Mouse (Mus musculus) lung, postnatal 0 days (tissue): ENCODE data around the gene Glyctk. TPM values are rescaled to one million over a fixed set of nuclear protein-coding genes. Genes with fewer than 3 reads are reported as not detected.
A peak's percentile ranks its signal among the peaks of the same experiment; 100 is the strongest.

Experiments
- ATAC-seq: fragments of 200-750 bp; cut with Nextera tagmentation; 2 replicates; pipeline ENCODE4 v1.8.0; 2017; ENCODE audit warnings: moderate library complexity
- DNase-seq: peaks from one replicate; pipeline ENCODE4 v3.0.0-alpha.2; 2016; ENCODE audit warnings: low spot score
- H3K27ac ChIP-seq: fragments of 300-500 bp; sonication (generic); 2 replicates; pipeline ENCODE4 v1.5.1; 2014; ENCODE audit warnings: antibody characterized with exemption, mild to moderate bottlenecking, low read length, mixed read lengths
- H3K27me3 ChIP-seq: fragments of 300-500 bp; sonication (generic); replicated peaks from 2 replicates; pipeline ENCODE4 v1.6.1; 2014; ENCODE audit warnings: low read length, mixed read lengths; ENCODE audit not compliant: insufficient read depth
- H3K36me3 ChIP-seq: fragments of 300-500 bp; sonication (generic); 2 replicates; pipeline ENCODE4 v1.6.1; 2014; ENCODE audit warnings: low read length, mixed read lengths; ENCODE audit not compliant: insufficient read depth
- H3K4me1 ChIP-seq: fragments of 300-500 bp; sonication (generic); 2 replicates; pipeline ENCODE4 v1.6.1; 2014; ENCODE audit warnings: antibody characterized with exemption, low read depth, low read length, mixed read lengths; ENCODE audit not compliant: insufficient read depth
- H3K4me2 ChIP-seq: fragments of 300-500 bp; sonication (generic); replicated peaks from 2 replicates; pipeline ENCODE4 v1.6.1; 2014; ENCODE audit warnings: low read depth, mild to moderate bottlenecking, low read length, moderate library complexity, mixed read lengths
- H3K4me3 ChIP-seq: fragments of 300-500 bp; sonication (generic); 2 replicates; pipeline ENCODE4 v1.5.1; 2014; ENCODE audit warnings: low read depth, low read length
- H3K9ac ChIP-seq: fragments of 300-500 bp; sonication (generic); replicated peaks from 2 replicates; pipeline ENCODE4 v1.6.1; 2014; ENCODE audit warnings: low read depth, mild to moderate bottlenecking
- H3K9me3 ChIP-seq: fragments of 300-500 bp; sonication (generic); 2 replicates; pipeline ENCODE4 v1.6.1; 2016; ENCODE audit warnings: low read length, mixed read lengths
- CTCF ChIP-seq: IDR thresholded peaks from 2 replicates; pipeline ENCODE4 v1.5.1; 2016; ENCODE audit warnings: antibody characterized with exemption, mild to moderate bottlenecking
- EP300 ChIP-seq: IDR thresholded peaks from 2 replicates; pipeline ENCODE4 v1.6.1; 2016; ENCODE audit warnings: antibody characterized with exemption, mild to moderate bottlenecking, control low read depth
- WGBS: fragments of 180-500 bp; shearing (Covaris S2); extraction: QIAGEN DNeasy Blood & Tissue Kit; methylation state at CpG from one replicate; pipeline ENCODE4 v1.1.7; 2014; 5-methylcytosine and 5-hydroxymethylcytosine counted together
- polyA plus RNA-seq: library from polyadenylated mRNA; unstranded; fragments of >200 nt; fragmentation: Nextera tagmentation; extraction: Ambion mirVana; gene quantifications from 2 replicates; pipeline ENCODE4 v1.2.1, GENCODE M21; 2015

Glyctk gene
- polyA plus RNA-seq, 1 experiment from 2014 or later = 0.67 TPM

DNA sequence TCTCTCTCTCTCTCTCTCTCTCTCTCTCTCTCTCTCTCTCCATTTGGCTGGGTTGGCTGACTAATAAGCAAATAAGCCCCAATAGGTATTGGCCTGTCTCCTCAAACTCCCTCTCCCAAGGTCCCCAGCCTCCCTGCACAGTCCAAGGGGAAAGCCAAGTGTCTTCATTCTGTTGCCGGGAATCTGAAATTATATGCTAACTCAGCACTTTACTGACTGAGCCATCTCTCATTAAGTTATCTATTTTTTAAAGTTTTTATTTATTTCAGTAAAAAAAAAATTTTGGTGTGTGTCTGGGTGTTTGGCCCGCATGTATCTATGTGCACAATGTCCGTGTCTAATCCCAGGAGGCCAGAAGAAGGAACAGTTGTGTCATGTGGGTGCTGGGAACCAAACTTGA, 44.0 kb upstream of the Glyctk start:
- Histone ChIP-seq H3K9ac (no peak overlapping the region), H3K9me3 (no peaks in the 10 kb centered on the region), H3K4me1 (peaks cover 10% of the 10 kb centered on the region; the same call in 1 of the 2 replicates), H3K36me3 (no peaks in the 10 kb centered on the region), H3K4me3 (no peak overlapping the region), H3K27me3 (no peaks in the 10 kb centered on the region), H3K4me2 (peak overlapping the region; percentile 63), H3K27ac (no peak overlapping the region)
- ATAC-seq = no peak
- TF ChIP-seq EP300 (no peak), CTCF (no peak)
- DNase-seq = no peak
- 74% methylated on average over 3 of the region's 3 CpGs for WGBS

DNA sequence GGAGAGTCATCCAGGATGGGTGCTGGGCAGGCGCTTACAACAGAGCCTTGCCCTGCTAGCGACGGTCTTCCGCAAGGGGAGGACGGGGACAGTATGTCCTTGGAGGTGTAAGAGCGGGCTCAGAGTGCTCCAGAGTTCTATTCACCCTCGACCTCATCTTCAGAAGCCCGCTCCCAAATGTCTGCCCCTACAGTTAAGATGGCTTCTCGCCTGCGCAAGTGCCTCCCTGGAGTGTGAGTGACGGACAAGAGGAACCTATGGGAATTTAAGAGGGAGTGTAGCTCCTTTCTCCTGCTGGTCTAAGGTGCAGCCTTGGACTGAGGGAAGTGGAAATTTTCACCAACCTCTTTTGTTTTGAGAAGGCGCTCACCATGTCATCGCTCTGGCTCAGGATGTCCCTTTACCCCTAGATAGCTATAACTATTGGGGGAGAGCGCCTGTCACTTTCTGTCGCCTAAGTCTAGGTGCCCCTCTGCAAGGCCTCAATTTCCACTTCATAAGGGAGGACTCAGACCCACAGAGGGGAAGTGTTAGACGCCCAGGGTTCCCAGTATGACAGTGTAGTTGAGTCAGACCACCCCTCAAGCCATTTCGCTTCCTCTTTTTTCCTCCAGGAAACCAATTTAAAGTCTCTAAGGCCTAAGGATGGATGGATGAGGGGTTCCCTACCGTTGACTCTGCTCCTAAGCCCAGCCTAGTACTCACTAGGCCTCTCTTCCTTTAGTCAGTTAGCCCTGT, 41.8 kb upstream of the Glyctk start, which contains the start of gene Ppm1m:
Gene Ppm1m (minus strand): TSS at position 212 of the 738 bp plus-strand sequence.
- Histone ChIP-seq H3K9me3 (no peaks in the 10 kb centered on the region), H3K9ac (peak within 1 kb of the TSS; percentile 46), H3K4me2 (peak within 1 kb of the TSS; percentile 70), H3K27ac (peak within 1 kb of the TSS; percentile 60), H3K27me3 (no peaks in the 10 kb centered on the region), H3K4me3 (peak within 1 kb of the TSS; percentile 66), H3K4me1 (peaks cover 10% of the 10 kb centered on the region; the same call in 1 of the 2 replicates), H3K36me3 (no peaks in the 10 kb centered on the region)
- DNase-seq (no peak), ATAC-seq (peak; percentile 10)
- WGBS = 50% methylated on average over 18 of the region's 18 CpGs
- no peak for TF ChIP-seq EP300
- TF ChIP-seq CTCF = no peak

DNA sequence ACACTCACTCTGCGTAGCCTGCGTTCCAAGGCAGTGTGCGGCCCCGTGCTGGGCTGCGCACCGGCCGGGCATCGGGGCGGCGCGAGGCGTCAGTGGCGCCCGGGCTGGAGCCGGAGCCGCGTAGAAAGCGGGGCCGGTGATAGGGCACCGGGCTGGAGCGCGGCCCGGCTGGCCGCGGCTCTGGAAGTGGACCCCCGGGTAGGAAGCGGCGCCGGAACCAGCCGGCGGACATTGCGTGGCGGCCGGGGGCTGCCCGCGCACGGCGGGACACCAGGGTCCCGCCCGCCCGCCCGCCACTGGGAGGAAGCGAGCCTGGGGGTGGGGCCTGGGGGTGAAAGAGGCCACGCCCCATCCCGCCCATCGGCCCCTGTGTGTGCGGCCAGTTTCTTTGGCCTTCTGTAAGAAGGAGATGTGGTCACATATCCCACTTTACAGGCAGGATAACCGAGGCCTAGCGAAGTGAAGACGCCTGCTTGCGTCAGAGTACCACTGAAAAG, 41.1 kb upstream of the Glyctk start:
- peak overlapping the region; percentile 70 for H3K4me2 ChIP-seq
- TF ChIP-seq CTCF (no peak), EP300 (no peak)
- peak overlapping the region; percentile 46 for H3K9ac ChIP-seq
- no peaks in the 10 kb centered on the region for H3K9me3 ChIP-seq
- no peaks in the 10 kb centered on the region for H3K27me3 ChIP-seq
- no peaks in the 10 kb centered on the region for H3K36me3 ChIP-seq
- 1% methylated on average over 27 of the region's 51 CpGs for WGBS
- peak overlapping the region; percentile 66 for H3K4me3 ChIP-seq
- H3K4me1 ChIP-seq = peaks cover 9% of the 10 kb centered on the region; the same call in 1 of the 2 replicates
- ATAC-seq = peak; percentile 72
- H3K27ac ChIP-seq = peak overlapping the region; percentile 60; the same call in 1 of the 2 replicates
- peak; percentile 88 for DNase-seq

DNA sequence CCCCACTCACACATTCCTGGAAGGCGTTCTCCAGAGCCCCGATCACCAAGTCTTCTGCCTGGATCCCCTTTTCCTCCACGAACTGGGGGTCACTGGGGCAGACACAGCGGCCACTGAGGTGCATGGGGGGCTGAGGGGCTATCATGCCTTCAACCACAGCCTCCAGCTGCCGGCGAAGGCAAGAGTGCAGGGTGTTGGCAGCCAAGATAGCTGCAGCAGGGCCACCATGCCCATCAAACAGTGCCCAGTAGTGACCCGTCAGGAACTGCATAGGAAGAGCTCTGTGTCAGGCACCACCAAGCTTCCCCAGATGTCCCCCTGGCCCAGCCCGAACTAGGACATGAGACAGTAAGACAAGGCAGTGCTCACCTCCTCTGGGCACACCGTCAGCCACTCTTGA, 39.8 kb upstream of the Glyctk start:
- DNase-seq (no peak), ATAC-seq (no peak)
- no peak overlapping the region for H3K4me3 ChIP-seq
- no peak overlapping the region for H3K27ac ChIP-seq
- no peak overlapping the region for H3K9ac ChIP-seq
- H3K4me1 ChIP-seq = peaks cover 6% of the 10 kb centered on the region; the same call in 1 of the 2 replicates
- H3K27me3 ChIP-seq = no peaks in the 10 kb centered on the region
- H3K9me3 ChIP-seq = no peaks in the 10 kb centered on the region
- TF ChIP-seq EP300 = no peak
- no peak for TF ChIP-seq CTCF
- H3K4me2 ChIP-seq = peak overlapping the region; percentile 70; the same call in 1 of the 2 replicates
- H3K36me3 ChIP-seq = no peaks in the 10 kb centered on the region
- WGBS = 88% methylated on average over 9 of the region's 9 CpGs

DNA sequence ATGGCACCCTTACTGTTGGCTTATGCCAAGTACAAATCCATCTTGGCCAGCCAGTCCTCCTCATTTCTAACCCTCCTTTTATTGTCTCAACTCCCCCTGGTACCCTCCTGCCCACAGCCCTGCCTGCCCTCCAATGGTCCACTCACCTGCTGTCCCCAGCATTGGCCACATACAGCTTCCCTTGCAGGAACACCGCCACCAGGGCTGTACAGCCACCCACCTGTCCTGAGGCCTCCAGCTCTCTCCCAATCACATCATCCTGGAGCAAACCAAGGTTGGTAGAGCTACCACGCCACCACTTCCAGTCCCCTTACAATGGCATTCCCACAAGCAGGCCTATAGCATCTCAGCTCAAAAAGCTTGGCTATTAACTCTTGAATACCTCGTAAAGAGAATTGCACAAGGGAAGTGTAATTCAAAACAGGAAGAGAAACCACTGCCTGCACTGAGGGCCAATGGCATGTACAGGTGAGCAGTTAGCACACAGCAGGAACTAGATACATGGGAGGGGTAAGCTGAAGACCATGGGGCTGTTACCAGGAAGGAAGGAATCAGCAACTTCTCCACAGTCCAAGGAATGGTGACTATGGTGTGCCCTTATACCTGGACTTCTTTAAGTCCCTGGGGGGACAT, 39.3 kb upstream of the Glyctk start:
- no peak overlapping the region for H3K4me3 ChIP-seq
- no peak overlapping the region for H3K27ac ChIP-seq
- no peak for DNase-seq
- WGBS = 83% methylated on average over 3 of the region's 3 CpGs
- H3K9ac ChIP-seq = no peak overlapping the region
- no peaks in the 10 kb centered on the region for H3K27me3 ChIP-seq
- no peaks in the 10 kb centered on the region for H3K36me3 ChIP-seq
- peaks cover 5% of the 10 kb centered on the region; the same call in 1 of the 2 replicates for H3K4me1 ChIP-seq
- no peak for ATAC-seq
- TF ChIP-seq EP300 (no peak), CTCF (no peak)
- no peak overlapping the region for H3K4me2 ChIP-seq
- no peaks in the 10 kb centered on the region for H3K9me3 ChIP-seq

DNA sequence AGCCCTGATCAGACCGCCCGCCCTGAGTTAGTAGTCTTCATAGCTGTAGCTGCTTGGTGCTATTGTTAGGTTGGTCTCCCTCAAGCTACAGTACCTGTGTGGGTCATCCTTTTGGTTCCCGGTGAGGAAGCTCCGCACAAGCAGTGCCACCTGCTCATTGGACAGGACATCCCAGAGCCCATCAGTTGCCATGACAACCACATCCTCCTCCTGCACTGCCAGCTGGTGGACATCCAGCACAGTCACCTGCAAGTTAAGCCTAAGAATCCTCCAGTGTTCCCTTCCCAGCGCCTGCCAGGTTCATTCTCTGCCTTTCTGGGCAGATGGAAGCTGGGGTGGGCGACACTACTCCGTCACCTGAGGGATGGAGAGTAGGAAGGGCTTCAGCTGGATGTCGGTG, 37.8 kb upstream of the Glyctk start:
- H3K27ac ChIP-seq = no peak overlapping the region
- H3K9ac ChIP-seq = no peak overlapping the region
- no peak for TF ChIP-seq EP300
- no peak for TF ChIP-seq CTCF
- ATAC-seq = no peak
- 88% methylated on average over 8 of the region's 8 CpGs for WGBS
- H3K27me3 ChIP-seq = no peaks in the 10 kb centered on the region
- no peak overlapping the region for H3K4me2 ChIP-seq
- peaks cover 2% of the 10 kb centered on the region; the same call in 1 of the 2 replicates for H3K4me1 ChIP-seq
- no peaks in the 10 kb centered on the region for H3K9me3 ChIP-seq
- 0 out of 2 replicates have a peak, but pooled peaks cover 3% of the 10 kb centered on the region for H3K36me3 ChIP-seq
- H3K4me3 ChIP-seq = no peak overlapping the region
- no peak for DNase-seq
